Mouse (Mus musculus): ENCODE measurements around the gene Fars2.
"Not testable (repeated sequence)": the region's sequence is repeated elsewhere in the genome, so short reads cannot be mapped to it uniquely, and the experiment has no call there.

Fars2 gene

DNA sequence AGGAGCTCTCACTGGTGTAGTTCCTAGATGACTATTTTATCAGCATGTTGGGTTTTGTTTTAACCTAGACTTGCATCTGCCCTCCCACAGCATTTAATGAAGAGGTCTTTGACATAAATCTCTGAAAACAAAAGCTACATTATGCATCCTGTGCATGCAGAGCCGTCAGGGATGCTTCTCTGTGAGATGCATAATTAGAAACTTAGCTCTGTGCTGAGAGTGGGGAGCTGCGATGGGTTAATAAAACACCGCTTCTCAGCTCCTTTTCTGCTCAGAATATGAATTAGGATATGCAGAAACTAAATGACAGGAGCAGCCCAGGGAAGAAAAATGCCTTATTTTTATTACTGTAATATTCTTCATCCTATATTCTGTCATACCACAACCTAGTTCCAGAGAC, 251.6 kb downstream of the Fars2 start:
- DNase-seq (ENCODE audit: low read depth) = no peak

DNA sequence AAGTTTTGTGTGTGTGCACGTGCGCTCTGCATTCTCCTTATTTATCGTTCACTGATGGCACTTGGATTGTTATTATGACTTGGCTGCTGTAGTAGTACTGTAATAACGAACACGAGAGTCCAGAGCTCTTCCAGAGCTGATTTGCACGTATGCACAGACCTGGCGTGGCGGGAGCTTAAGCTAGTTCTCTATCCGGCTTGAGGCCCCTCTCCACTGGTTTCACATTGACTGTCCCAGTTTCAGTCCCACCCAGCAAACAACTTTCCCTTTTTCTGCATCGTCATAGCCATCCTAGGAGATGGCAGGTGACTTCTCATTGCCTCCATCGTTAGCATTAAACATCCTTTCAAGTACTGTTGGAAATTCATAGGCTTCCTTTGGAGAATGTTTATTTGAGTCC, 252.2 kb downstream of the Fars2 start:
- no peak for DNase-seq (ENCODE audit: low read depth)

DNA sequence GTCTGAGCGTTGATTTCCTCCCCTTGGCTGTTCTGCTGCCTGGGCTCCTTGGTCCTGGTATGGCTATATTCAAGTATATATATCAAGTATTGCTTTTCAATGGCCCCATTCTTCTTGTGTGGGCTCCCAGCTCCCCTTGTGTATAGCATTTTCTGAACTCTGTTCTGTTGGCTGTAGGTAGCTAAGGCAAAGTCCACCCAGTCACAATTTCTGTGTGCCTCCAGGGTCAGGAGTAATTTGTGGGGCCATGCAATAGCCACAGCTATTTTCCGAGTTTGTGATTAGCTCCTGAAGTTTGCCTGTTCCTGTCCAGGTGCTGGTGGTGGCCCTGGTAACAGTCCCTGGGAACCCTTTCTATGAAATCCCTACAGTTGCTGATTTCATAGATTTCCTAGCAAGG, 266.0 kb downstream of the Fars2 start:
- DNase-seq (ENCODE audit: low read depth) = no peak

DNA sequence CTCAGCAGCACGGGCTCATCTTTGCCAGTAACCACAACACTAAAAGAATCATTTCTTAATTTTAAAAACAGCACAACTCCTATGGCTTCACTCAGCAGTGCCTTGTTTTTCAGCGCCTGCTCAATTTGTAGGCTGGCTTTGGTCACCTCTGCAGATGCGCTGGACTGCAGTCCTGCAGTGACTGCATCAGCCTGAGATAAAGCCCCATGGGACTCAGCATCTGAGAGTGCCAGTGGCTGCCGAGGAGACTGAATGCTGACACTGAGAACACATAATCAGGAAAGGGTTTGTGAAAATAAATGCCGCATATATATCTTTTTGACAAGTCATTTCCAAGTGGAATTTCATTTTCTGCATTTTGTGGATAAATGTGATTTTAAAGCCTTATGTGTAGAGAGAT, 268.9 kb downstream of the Fars2 start:
- DNase-seq (ENCODE audit: low read depth) = no peak

DNA sequence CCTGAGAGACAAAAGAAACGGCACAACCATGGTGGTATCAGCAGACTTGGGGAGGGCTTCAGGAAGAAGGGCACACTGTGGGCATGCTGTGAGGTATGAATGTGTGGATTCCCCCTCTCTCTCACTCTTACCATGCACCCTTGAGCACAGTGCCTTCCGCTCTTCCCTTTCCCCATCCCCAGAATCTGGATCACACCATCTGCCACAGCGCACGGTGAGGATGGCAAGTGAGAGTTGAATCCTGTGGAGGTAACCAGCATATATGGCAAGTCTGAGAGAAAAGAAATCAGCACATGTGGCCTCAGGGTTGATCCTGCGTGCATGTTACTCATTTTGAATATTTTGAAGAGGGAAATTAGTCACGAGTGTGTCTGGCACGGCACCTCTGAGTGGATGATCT, 274.7 kb downstream of the Fars2 start:
- no peak for DNase-seq (ENCODE audit: low read depth)

DNA sequence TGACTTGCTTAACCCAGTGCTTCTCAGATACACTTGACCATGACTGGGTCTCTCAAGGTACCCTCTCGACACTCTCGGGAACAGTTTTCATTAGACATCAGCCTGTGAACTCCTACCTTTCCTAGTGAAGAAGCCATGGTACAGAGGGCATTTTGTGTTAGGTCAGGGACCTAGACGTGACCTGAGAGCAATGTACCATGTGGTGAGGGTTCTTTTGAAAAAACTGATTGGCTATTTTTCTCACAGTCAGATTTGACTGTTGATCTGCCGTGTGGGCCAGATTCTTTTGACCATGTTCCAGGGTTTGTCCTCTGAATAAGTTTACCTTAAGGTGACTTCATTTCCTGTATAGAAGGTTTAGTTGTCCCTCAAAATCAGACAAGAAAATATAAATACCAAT, 275.5 kb downstream of the Fars2 start:
- no peak for DNase-seq (ENCODE audit: low read depth)

DNA sequence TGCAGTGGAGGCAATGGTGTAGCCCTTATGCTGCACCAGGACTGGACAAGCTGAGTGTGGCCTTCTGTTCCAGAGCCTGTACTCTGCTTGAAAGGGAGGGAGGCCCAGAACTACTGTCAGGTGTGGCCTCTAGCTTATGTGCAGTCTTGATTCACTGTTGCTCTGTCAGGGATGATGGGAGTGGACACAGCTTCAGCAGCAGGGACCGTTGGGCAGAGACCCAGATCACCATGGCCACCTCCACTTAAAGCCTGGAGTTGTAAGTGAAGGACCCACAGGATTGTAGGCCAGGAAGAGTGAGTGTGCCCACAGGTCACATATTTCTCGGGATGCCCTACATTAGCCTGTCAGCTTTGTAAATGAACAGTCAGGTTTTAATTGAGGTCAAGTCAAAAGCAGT, 283.8 kb downstream of the Fars2 start:
- no peak for DNase-seq (ENCODE audit: low read depth)

DNA sequence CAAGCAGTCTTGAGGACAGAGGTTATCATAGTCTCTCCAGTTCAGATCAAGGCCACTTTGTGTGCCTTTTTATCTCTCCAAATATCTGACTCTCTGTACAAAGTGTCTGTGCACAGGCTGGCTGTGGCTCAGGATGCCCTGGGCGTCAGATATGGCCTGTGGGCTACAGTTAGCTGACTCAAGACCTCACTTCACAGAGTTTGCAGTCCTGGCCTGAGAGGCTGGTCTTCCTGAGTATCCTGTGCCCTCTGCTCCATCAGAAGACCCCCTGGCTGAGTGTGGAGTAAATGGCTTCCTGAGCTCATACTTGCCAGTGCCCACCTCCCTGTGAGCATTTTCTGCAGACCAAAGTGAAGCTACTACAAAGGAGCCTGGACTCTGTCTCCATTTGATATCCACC, 296.1 kb downstream of the Fars2 start:
- no peak for DNase-seq (ENCODE audit: low read depth)

DNA sequence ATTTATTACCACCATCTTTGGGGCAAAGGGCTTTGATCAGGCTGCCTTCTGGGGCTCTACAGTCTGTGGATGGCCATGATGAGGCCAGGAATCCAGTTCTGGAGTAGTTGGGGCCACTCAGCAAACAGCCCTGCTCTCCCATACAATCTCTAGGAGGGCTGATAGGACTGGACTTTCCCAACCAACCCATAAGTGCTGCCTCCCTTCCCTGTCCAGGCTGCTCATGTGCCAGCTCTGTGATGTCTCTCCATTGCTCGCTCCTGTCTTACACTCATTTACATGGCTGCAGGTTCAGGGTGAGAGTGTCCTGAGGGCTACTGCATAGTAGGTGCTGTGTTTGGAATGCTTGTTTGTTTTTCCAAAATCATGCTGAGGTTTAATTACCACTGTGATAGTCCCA, 298.0 kb downstream of the Fars2 start:
- no peak for DNase-seq (ENCODE audit: low read depth)

DNA sequence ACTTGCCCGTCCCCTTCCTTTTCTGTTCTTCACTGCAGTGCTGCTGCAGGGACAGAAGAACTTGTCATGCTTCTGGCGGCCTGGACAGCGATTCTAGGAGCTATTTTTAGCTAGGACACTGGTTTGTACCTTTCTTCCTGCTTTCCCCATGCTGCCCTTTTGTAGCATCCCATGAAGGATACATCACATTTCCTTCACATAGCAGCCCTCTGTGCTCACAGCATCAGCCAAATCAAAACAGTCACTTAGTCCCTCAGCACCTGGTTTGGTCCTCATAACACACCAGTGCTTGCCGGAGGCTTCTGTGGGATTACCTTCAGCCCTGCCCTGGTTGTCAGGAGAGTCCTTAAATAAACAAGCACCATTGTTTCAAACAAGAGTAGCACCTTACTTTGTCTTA, 299.3 kb downstream of the Fars2 start:
- no peak for DNase-seq (ENCODE audit: low read depth)

DNA sequence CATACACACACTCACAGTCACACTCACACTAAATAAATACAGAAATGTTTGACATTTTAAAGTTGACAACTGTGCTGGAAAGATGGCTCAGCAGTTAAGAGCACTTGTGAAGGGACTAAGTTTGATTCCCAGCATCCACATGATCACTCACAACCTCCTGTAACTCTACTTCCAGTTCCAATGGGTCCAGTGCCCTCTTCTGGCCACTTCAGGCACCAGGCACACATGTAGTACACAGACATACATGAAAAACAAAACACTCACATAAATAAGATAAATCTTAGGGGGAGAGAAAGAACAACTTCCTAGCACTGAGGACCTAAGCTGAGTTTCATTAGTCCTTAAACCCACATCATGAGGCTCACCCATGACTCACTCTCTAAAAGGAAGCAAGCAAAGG, 302.1 kb downstream of the Fars2 start:
- no peak for DNase-seq (ENCODE audit: low read depth)

DNA sequence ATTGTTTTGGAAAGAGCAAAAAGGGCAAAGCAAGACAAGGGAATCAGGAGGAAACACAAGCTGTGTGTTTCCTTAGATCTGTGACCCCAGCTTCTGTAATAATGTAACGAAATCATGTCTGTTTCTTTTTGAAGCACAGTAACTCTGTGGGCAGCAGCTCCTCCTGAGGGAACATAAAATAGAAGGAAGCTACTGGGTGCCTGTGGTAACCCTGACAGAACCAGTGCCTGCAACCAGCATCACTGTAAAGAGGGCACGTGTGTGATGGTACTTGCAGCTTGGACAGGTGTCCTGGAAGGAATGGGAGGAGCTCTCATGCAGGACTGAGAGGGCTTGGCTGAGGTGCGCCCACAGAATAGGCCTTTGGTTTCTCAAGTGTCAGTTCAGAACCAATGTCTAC, 305.2 kb downstream of the Fars2 start:
- DNase-seq (ENCODE audit: low read depth) = no peak

DNA sequence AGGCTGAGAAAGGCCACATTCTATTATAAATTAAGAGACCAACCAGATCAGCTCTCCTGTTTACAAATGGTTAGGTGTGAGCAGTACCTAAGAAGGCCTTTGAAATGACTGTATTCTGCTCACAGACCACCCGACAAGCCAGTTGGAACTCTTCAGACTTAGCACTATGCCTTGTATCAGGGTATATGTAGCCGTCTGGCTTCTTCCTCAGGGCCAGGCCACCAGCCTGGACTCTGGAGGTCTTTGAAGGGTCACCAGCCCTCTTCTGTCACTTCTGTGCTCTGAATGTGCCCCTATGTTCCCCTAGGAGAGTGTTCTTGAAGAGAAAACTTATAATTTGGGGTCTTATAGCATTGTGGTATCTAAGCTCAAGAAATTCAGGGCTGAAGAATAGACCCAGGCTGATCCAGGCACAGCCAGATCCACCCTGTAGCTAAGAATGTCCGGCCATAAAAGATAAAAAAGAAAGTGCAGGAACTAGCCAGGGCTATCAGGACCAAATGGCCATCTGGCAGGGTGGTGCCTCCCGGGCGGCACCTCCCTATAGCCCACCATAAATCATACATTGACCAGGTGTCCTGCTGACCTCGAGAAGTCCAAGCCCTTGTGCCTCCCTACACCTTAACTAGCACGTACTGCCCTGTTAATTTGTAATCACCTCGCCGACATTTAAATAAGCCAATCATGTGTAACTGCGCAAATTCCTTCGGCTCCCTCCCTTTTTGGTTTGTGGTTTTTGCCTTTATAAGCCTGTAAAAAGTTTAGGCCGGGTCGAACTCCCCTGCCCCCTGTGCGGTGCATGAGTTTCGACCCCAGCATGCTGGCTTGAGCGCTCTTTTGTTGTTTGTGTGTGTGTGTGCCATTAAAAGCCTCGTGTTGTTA, 308.9 kb downstream of the Fars2 start:
- DNase-seq (ENCODE audit: low read depth) = not testable (repeated sequence)

DNA sequence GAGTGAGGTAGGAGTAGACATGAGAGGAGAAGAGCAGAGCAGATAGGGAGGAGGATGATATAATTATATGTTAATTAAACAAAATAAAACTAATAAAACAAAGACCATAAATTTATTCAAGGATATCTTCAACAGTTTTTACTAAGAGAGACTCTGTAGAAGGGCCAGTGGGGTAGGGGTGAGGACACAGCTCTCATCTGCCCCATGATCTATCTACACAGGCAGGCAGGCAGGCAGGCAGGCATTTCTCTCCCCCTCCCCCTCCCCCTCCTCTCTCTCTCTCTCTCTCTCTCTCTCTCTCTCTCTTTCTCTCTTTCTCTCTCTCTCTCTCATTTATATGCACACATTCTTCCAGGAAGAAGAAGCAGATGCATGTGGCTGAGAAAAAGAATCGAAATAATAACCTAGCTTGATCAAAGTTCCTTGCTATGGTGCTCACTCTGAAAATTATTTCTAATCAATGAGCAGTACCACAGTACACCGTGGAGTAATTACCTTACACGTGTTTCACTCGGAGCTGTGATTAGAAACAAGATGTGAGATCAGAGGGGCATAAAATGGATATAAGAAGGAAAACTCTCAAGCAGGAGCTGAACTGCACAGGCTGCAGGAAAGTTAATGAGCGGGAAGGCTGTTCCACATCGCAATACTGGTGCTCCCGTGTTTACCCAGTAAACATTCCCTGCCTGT, 312.4 kb downstream of the Fars2 start:
- no peak for DNase-seq (ENCODE audit: low read depth)

DNA sequence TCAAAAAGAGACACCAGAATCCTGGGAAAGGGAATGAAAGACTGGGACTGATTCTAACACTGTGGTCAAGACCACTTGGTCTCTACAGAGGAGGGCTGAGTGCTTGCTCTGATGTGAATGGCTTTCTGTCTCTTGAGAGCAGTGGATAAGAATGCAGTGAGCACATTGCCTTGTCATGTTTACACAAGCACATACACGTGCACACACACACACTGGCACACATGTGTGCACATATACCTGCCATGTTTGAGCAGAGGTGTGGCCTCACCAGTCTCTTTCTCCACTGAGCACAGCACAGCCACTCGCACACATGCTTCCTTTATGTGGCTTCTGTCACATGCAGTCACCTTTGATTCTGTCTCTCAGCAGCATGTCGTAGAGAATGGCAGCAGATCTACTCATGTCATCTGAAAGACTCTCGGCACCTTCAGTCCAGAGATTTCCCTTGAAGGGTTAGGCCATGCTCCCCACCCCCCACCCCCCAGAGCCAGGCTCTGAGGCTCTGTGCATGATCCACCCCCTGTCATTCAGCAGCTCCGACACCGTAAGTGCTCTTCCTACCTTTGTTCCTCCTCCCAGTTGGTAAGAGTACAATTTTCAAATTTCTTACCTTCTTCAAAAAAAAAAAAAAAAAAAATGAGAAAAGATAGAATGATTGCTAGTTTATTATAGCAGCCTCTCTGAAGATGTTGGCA, 313.4 kb downstream of the Fars2 start:
- DNase-seq (ENCODE audit: low read depth) = no peak

DNA sequence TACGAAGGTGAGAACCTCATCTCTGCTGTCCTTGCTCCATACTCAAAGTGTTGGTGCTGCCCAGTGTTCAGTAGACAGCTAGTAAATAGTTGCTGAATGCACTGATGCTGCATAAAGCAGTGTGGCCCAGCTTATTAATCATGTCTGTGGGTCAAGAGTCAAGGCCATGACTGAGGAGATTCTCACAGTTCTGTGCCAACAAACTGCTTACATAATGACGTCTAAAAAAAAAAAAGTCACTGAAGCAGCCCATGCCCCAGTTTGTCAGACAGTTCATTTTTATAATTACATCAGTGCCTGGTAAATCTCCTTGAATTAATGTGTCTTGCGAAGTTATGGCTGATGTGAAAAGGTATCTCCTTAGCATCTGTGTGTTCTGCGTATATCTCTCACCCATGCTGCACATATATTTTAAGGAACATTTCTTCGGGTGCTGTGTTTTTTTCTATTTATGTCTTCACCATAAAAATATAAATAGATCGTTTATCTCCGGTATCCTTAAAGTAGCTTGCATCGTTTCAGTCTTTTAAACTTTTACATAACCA, 314.8 kb downstream of the Fars2 start:
- no peak for DNase-seq (ENCODE audit: low read depth)

DNA sequence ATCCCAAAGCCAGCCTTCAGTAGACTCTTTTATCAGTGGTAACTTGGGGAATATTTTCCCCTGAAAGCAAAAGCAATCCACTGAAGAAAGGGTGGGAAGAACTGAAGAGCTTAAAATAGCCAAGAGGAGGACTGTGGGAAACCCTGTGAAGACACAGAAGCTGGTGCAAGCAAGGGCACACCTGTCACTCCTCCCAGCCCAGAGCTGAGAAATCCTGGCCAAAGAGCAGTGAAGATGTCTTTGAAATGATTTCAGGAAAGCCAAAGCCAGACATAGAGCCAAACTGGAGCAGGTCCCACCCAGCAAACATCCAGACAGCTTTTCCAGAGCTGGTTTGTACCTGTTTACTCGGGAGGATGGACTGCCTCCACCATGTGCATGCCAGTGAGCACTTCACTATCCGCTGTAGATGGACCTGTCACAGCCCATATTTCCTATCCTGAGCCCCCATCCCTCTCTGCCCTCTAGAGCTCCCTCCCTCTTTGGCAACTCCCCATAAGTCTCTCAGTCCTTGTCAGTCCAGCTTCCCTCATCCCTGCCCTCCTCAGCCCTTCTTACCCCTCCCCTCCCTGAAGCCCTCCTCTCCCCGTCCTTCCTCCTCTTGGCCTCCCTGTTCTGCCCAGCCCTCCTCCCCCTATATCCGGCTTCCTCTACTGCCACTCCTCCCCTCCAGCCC, 327.7 kb downstream of the Fars2 start:
- DNase-seq (ENCODE audit: low read depth) = no peak

DNA sequence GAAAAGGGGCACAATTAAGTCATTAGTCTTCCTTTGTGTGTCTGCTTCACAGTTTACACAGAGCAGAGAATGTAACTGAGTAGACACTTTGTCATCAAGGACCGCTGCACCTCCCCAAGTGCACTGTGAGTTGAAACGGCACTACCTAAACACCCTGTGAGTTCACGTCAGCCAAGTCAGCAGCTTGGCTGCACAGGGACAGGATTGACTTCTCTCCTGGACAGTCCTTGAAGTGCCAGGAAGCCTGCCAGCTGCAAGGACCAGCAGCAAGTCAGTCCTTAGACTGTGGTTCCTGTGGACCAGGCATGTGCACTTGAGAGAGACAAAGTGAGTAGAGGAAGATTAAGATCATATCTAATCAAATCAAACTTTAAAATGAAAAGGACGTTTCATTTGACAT, 330.7 kb downstream of the Fars2 start:
- no peak for DNase-seq (ENCODE audit: low read depth)

DNA sequence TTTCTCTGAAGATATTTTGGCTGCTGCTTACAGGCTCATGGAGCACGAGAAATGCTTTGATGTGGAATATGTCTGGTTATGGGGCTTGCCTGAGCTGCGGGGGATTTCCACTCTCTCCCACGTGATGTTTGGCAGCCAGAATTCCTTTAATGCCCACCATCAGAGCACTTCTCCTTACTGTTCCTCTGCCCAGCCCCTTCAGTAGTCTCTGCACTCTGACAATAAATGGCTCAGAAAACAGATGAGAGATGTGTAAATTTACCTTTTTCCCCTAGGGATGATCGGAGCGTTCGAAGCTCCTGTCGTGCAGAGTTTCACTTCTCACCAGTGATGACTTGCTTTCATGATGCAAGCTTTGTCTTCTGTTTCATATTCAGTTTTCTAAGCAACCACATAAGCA, 331.4 kb downstream of the Fars2 start:
- no peak for DNase-seq (ENCODE audit: low read depth)

DNA sequence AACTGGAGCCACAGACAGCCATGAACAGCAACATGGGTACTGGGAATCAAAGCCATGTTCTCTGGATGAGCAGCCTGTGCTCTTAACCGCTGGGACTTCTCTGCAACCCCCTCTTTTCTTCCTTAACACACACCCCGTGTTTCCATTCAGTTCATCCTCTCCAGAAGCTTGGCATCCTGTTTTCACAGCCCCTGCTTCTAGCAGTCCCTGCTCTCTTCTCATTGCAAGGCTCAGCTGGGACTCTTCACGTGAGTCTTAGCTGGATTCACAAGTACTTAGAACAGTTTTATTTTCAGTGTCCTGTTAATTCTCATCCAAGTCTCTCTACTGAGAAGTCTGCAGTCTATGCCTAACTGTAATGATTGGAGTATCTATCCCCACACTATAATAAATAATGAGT, 334.2 kb downstream of the Fars2 start:
- no peak for DNase-seq (ENCODE audit: low read depth)

DNA sequence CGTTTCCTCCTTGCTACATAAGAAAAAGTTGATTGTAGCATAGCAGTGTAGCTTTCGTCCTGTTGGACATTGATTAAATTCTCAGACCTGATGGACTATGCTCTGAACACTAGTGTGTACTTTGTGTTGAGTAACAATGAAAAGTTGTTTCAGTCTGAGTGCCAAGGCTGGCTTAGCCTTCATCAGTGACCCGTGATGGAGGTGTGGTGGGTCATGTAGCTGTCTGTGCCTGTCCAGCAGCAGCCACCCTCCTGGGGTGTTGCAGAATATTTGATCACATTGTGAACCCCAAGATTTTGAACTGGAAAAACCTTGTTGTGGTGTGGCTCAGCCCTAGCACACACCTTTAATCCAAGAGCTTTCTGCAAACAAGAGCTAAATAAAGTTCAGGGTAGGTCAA, 343.3 kb downstream of the Fars2 start:
- no peak for DNase-seq (ENCODE audit: low read depth)

DNA sequence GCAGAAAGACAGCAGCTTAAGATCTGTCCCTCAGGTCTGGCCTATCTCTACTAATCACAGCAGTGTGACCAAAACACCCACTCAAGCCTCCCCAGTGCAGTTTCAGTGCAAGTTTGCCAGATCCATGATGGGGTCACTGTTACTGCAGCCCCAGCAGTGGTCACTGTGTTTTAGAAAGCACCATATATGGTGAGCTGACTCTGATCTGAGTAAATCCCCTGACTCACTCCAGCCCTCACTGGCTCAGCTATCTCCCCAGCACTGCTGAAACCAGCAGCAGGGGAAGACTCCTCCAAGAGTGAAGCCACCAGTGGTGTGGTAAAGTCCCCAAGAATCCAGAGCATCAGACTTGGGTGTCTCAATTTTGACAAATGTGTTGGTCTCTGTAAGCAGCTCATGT, 346.5 kb downstream of the Fars2 start:
- no peak for DNase-seq (ENCODE audit: low read depth)
